Mouse (Mus musculus) myocyte (in vitro differentiated cells): Measurements from ENCODE around the gene 7420426K07Rik.

Source experiments
- CEBPB ChIP-seq: IDR thresholded peaks from 2 replicates; pipeline ENCODE4 v1.6.1; 2011; ENCODE audit warnings: mild to moderate bottlenecking, moderate library complexity; ENCODE audit not compliant: poor library complexity, insufficient read depth, severe bottlenecking
- E2F4 ChIP-seq: IDR thresholded peaks from one replicate; pipeline ENCODE4 v1.6.1; 2011; ENCODE audit warnings: mild to moderate bottlenecking, control low read depth, moderate library complexity; ENCODE audit not compliant: insufficient read depth
- MAX ChIP-seq: IDR thresholded peaks from one replicate; pipeline ENCODE4 v1.6.1; 2011; ENCODE audit warnings: low read depth, mild to moderate bottlenecking, control low read depth
- MYOG ChIP-seq, 3 experiments: IDR thresholded peaks; one replicate each; pipeline ENCODE4 v1.6.1; 2011; ENCODE audit warnings: control low read depth in 2 of 3, low read depth in 2 of 3, mild to moderate bottlenecking in 2 of 3; ENCODE audit not compliant: insufficient read length in 2 of 3, control insufficient read depth in 1 of 3, insufficient read depth in 1 of 3
- POLR2A ChIP-seq: IDR thresholded peaks from one replicate; pipeline ENCODE4 v1.6.1; 2011; ENCODE audit warnings: low read depth, mild to moderate bottlenecking, control low read depth, moderate library complexity; ENCODE audit not compliant: insufficient read length
- POLR2AphosphoS2 ChIP-seq: IDR thresholded peaks from one replicate; pipeline ENCODE4 v1.6.1; 2011; ENCODE audit warnings: low read depth, control low read depth; ENCODE audit not compliant: insufficient read length
- SRF ChIP-seq: IDR thresholded peaks from one replicate; pipeline ENCODE4 v1.6.1; 2011; ENCODE audit warnings: low read depth; ENCODE audit not compliant: control insufficient read depth, insufficient read length
- TCF12 ChIP-seq: IDR thresholded peaks from one replicate; pipeline ENCODE4 v1.6.1; 2011; ENCODE audit warnings: mild to moderate bottlenecking, control low read depth; ENCODE audit not compliant: poor library complexity, insufficient read depth, severe bottlenecking
- TCF3 ChIP-seq: IDR thresholded peaks from one replicate; pipeline ENCODE4 v1.6.1; 2011; ENCODE audit warnings: low read depth, control low read depth; ENCODE audit not compliant: insufficient read length
- USF1 ChIP-seq: IDR thresholded peaks from one replicate; pipeline ENCODE4 v1.6.1; 2011; ENCODE audit warnings: low read depth, mild to moderate bottlenecking, control low read depth, moderate library complexity

- no peak for TF ChIP-seq POLR2A
- TF ChIP-seq USF1 = no peak
- no peak for TF ChIP-seq E2F4
- no peak for TF ChIP-seq POLR2AphosphoS2
- TF ChIP-seq MYOG (IDR thresholded peaks at IDR 0.05; ENCODE audit: control insufficient read depth in 1 of 3, insufficient read depth in 1 of 3, insufficient read length in 2 of 3, low read depth in 2 of 3) = no peak
- no peak for TF ChIP-seq TCF12
- TF ChIP-seq MAX = no peak
- TF ChIP-seq SRF = no peak
- TF ChIP-seq TCF3 = no peak
- TF ChIP-seq CEBPB = no peak
These were observed at the start of gene 7420426K07Rik for GRCm38 (mm10) chr9:98902819-98903218.
